Mouse (Mus musculus) bone marrow macrophage, adult 2 months (primary cell): ENCODE measurements around the gene Kcmf1. TPM values are rescaled to one million over a fixed set of nuclear protein-coding genes. Genes with fewer than 3 reads are reported as not detected.

Experiments used
- H3K27ac ChIP-seq: 2 replicates; pipeline ENCODE4 v1.5.1; 2012; ENCODE audit warnings: low read depth, low read length; ENCODE audit not compliant: insufficient read depth
- H3K4me1 ChIP-seq: 2 replicates; pipeline ENCODE4 v1.6.1; 2012; ENCODE audit warnings: low read length; ENCODE audit not compliant: control insufficient read depth, insufficient read depth
- H3K4me3 ChIP-seq: 2 replicates; pipeline ENCODE4 v1.5.1; 2012; ENCODE audit warnings: mild to moderate bottlenecking, low read length, moderate library complexity; ENCODE audit not compliant: insufficient read depth
- CTCF ChIP-seq: IDR thresholded peaks from 2 replicates; pipeline ENCODE4 v1.5.1; 2012; ENCODE audit warnings: low read depth, mild to moderate bottlenecking, low read length, moderate library complexity
- POLR2A ChIP-seq: IDR thresholded peaks from 2 replicates; pipeline ENCODE4 v1.6.1; 2012; ENCODE audit warnings: mild to moderate bottlenecking, low read depth, low read length, borderline replicate concordance
- polyA plus RNA-seq: library from polyadenylated mRNA; stranded (reverse); fragments of >200 nt; gene quantifications from 2 replicates; pipeline ENCODE4 v1.2.4, GENCODE M21; 2012; ENCODE audit not compliant: missing spikeins, insufficient read depth, insufficient read length

The Kcmf1 gene
- polyA plus RNA-seq, 1 experiment = 73.8 TPM

DNA sequence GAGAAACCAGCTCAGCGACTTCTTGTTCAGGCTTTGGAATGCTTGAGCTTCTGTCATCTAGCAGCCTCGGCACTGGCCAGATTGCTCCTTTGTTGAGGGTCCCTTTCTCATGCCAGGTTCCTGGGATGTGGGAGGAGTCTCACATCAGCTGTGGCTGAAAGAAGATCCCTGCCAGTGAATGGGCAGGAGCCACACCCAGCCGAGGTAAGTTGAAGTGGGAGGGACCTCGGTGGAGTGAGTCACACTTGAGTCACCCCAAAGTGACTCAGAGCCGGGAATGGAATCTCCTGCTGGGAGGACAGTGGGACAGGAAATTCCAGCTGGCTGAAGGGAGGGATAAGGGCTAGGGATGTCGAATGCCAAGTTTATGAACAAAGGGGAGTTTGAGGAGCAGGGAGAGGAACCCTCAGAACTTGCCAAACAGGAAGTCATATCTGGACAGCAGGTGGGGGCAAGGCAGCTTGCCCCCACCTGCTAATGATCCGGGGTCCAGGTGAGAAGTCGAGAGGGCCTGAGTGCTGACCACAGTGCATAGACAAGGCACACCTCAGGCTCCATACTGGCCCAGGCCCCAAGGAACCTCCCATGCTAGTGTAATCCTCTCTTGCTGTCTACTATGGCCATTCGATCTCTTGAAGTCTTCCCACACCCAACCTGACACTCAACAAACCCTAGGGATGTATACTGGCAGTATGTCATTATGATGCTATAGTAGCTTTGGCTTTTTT, 27.1 kb upstream of the Kcmf1 start:
- no peak overlapping the region for H3K4me3 ChIP-seq
- no peak for TF ChIP-seq POLR2A
- TF ChIP-seq CTCF = no peak
- H3K4me1 ChIP-seq = peaks cover 24% of the 10 kb centered on the region
- H3K27ac ChIP-seq = no peak overlapping the region

DNA sequence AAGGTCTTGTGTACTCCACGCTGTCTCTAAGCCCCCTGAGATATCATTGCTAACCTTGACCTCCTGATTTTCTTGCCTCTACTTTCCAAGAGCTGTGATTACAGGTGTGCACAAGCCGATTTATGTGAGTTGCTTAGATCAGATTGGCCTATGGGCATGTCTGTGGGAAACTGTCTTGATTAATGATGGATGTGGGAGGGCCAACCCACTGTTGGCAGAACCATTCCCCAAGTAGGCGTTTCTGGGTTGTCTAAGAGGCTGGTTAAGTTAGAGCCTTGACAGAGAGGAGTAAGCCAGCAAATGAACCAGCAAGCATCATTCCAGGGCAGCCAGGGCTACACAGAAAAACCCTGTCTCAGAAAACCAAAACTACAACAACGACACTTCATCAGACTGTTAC, 26.3 kb upstream of the Kcmf1 start:
- no peak for TF ChIP-seq CTCF
- TF ChIP-seq POLR2A = no peak
- H3K27ac ChIP-seq = no peak overlapping the region
- peaks cover 24% of the 10 kb centered on the region for H3K4me1 ChIP-seq
- H3K4me3 ChIP-seq = no peak overlapping the region

DNA sequence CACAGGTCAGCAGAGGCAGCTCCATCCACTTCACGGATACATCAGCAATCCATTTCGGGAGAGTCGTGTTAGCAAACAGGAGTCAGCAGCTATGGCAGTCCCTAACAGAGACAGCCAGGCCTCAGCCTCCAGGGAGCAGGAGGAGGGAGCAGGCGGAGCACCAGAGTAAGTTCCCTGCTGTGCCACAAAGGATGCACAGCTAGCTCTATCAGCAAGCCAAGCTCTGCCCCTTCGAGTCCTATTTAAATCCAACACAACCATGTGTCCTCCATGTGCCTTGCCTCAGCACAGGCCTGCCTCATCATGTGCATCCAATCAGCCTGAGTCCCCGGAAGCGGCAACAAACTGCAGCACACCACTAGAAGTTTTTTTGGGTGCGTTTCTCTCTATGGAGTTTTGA, 23.6 kb upstream of the Kcmf1 start:
- H3K27ac ChIP-seq = no peak overlapping the region
- TF ChIP-seq CTCF = no peak
- TF ChIP-seq POLR2A = no peak
- H3K4me1 ChIP-seq = peaks cover 12% of the 10 kb centered on the region
- H3K4me3 ChIP-seq = no peak overlapping the region

DNA sequence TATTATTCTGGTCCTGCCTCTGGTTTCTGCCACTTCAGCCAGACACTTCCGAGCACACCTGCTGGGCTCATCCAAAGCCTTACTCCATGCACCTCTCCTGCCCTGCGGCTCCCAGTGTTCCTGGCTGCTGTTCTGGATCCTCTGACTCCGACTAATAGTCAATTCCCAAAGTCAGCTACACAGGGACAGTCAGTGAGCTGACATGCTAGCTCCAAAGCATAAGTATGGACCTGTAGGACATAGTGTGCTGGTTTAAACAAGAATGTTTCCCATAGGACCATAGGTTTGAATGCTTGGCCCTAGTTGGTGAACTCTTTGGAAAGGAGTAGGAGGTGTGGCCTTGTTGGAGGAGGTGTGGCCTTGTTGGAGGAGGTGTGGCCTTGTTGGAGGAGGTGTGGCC, 21.3 kb upstream of the Kcmf1 start:
- Histone ChIP-seq H3K4me1 (no peaks in the 10 kb centered on the region), H3K4me3 (no peak overlapping the region), H3K27ac (no peak overlapping the region)
- TF ChIP-seq POLR2A (no peak), CTCF (no peak)

DNA sequence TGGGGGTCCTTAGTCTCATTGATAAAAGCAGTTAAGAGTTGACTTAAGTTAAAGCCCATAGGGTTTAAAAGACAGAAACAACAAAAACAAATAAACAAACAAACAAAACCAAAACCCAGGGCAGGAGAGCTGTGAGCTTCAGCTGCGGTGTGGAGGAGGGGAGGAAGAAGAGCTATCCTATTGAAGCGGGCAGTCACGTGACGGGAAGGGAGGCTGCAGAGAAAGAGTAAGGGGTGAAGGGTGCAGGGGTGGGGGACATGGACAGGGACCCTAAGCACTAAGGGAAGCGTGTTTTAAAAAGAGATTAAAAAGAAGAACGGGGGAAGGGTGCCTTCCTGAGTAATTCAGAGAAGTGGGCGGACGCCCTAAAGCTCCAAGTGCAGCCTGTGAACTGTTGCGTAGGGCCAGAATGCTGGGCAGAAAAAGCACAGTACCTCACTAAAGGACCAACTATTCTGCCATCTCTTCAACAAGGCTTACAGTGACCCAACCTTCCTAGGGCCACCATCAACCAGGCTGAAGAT, 18.8 kb upstream of the Kcmf1 start:
- H3K27ac ChIP-seq = no peak overlapping the region
- no peaks in the 10 kb centered on the region for H3K4me1 ChIP-seq
- TF ChIP-seq POLR2A (no peak), CTCF (no peak)
- no peak overlapping the region for H3K4me3 ChIP-seq

DNA sequence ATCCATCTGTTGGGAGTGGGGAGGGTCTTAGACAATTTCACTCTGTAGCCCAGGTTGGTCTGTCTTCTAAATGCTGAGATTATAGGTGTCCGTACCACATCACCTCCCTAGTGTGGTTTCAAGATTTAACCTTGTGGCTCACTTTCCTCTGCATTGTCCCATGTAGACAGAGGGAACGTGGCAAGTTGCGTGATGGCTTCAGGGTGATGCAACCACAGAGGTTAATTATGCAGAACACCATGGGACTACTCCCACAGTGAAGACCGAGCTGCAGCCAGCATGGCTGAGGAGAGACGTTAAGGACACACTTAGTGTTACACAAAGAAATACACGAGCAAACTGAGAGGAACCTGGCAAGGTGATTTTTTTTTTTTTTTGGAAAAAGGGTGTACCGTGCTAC, 16.6 kb upstream of the Kcmf1 start:
- Histone ChIP-seq H3K27ac (no peak overlapping the region), H3K4me1 (no peaks in the 10 kb centered on the region), H3K4me3 (no peak overlapping the region)
- TF ChIP-seq POLR2A (no peak), CTCF (no peak)

DNA sequence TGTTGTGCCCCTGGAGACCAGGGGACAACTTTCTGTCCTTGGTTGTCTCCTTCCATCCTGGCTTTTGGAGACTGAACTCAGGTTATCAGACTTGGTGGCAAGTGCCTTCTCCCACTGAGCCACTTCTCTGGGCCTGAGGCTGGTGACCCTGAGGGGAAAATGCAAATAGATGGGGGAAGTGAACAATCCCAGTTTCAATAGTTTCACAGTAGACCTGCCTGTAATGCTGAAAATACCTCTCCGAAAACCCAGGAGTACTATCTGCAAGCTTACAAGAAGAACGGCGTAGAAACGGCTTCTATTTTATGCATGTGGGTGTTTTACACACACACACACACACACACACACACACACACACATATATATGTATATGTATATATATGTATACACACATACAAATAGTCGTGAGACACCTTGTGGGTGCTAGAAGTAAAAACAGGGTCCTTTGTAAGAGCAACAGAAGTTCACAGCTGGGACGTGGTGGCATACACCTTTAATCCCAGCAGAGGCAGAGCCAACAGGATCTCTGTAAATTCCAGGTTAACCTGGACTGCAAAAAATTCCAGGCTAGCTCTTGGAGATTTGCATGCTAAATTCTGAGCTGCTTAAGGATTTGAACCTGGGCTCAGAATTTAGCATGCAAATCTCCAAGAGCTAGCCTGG, 14.4 kb upstream of the Kcmf1 start:
- no peak overlapping the region for H3K27ac ChIP-seq
- H3K4me1 ChIP-seq = no peaks in the 10 kb centered on the region
- no peak overlapping the region for H3K4me3 ChIP-seq
- TF ChIP-seq POLR2A = no peak
- TF ChIP-seq CTCF = no peak

DNA sequence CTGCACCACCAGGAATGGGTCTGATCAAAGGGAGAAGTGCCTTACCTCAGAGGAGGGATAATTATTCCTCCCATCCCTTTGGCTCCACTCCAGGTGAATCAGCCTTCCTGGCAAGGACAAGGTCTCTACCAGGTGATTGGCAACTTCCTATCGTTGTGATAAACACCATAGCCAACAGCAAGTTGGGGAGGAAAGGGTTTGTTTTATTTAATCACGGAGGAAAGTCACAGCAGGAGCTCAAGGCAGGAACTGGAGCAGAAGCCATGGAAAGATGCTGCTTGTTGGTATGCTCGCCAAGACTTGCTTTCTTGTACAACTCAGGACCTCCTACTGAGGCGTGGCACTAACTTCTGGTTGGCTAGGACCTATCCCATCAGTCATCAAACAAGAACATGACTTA, 11.5 kb upstream of the Kcmf1 start:
- TF ChIP-seq POLR2A = no peak
- no peak for TF ChIP-seq CTCF

DNA sequence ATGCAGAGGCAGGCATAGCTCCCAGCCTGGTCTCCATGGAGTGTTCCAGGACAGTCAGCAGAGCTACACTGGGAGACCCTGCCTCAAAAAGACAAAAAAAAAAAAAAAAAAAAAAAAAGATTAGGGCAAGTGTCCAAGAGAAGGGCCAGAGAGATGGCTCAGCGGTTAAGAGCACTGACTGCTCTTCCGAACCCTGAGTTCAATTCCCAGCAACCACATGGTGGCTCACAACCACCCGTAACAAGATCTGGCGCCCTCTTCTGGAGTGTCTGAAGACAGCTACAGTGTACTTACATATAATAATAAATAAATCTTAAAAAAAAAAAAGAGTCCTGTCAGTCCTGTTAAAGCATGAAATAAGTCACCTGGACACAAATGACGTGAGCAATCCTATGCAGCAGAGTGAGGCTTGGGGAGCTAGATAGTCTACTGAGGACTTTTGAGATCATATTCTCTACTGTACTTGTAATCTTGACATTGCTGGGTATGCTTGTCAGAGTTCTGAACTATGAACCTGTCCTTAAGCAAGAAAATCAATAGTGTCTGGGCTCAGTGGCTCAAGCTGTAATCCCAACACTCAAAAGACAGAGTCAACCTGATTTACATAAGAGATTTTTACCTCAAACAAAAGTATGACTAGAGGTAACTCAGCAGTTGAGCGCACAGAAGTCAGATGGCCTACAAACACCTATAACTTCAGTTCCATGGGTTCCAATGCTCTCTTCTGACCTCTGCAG, 2.6 kb upstream of the Kcmf1 start:
- TF ChIP-seq POLR2A (no peak), CTCF (no peak)
- no peak overlapping the region for H3K27ac ChIP-seq
- H3K4me1 ChIP-seq = peaks cover 9% of the 10 kb centered on the region
- no peak overlapping the region for H3K4me3 ChIP-seq

More for the DNA sequence above, 11.5 kb upstream of the Kcmf1 start:
- H3K4me3 ChIP-seq = no peak overlapping the region
- H3K27ac ChIP-seq = no peak overlapping the region
- H3K4me1 ChIP-seq = no peaks in the 10 kb centered on the region
